Mouse (Mus musculus) stomach, adult 2 months (tissue): ENCODE measurements around the gene Tra2b. TPM values are rescaled to one million over a fixed set of nuclear protein-coding genes. Genes with fewer than 3 reads are reported as not detected.

Source experiments
- polyA plus RNA-seq: library from polyadenylated mRNA; depleted of rRNA; stranded (reverse); fragments of >200 nt; gene quantifications from 2 replicates; pipeline ENCODE4 v1.2.3, GENCODE M21; 2012; rRNA removed

The Tra2b gene
- polyA plus RNA-seq: 3.5 and 5.5 TPM in 2 replicates

GRCm38 (mm10) chr16:22265849-22266376 lies at the start of gene Tra2b:
Gene Tra2b, minus strand, starts transcription at chr16:22266005.

Other genes starting within 250 kb of the Tra2b start
- gene Igf2bp2, start 102.7 kb downstream of the Tra2b start, polyA plus RNA-seq: 3.0 and 3.2 TPM in 2 replicates
- gene Etv5, start 173.7 kb upstream of the Tra2b start, polyA plus RNA-seq: 4.5 and 6.1 TPM in 2 replicates